Mouse (Mus musculus) spleen, adult 2 months (tissue): ENCODE measurements around the gene Raver1. TPM values are rescaled to one million over a fixed set of nuclear protein-coding genes. Genes with fewer than 3 reads are reported as not detected.

Source experiments
- DNase-seq, 2 experiments: peaks; one replicate each; pipeline versions ENCODE4 v3.0.0 to v3.0.0-alpha.2; 2012 to 2021; ENCODE audit warnings: low spot score in 2 of 2, low read depth in 1 of 2
- H3K27ac ChIP-seq: fragments of 200-500 bp; 2 replicates; pipeline ENCODE4 v1.5.1; 2012; ENCODE audit warnings: low read length, inconsistent platforms; ENCODE audit not compliant: insufficient read depth
- H3K27me3 ChIP-seq: fragments of 200-500 bp; 2 replicates; pipeline ENCODE4 v1.6.1; 2012; ENCODE audit warnings: mild to moderate bottlenecking, moderate library complexity, low read length, inconsistent platforms; ENCODE audit not compliant: control insufficient read depth, insufficient read depth
- H3K36me3 ChIP-seq: fragments of 200-500 bp; 2 replicates; pipeline ENCODE4 v1.6.1; 2012; ENCODE audit warnings: mild to moderate bottlenecking, low read length, inconsistent platforms; ENCODE audit not compliant: control insufficient read depth, insufficient read depth
- H3K4me1 ChIP-seq: fragments of 200-500 bp; 2 replicates; pipeline ENCODE4 v1.6.1; 2011; ENCODE audit warnings: inconsistent platforms; ENCODE audit not compliant: control insufficient read depth, insufficient read depth, insufficient read length
- H3K4me3 ChIP-seq: fragments of 200-500 bp; 2 replicates; pipeline ENCODE4 v1.5.1; 2011; ENCODE audit warnings: mild to moderate bottlenecking, inconsistent platforms; ENCODE audit not compliant: insufficient read depth, insufficient read length; ENCODE audit errors: extremely low read depth
- CTCF ChIP-seq: fragments of 200-500 bp; IDR thresholded peaks from 2 replicates; pipeline ENCODE4 v1.5.1; 2011; ENCODE audit warnings: mild to moderate bottlenecking, inconsistent platforms; ENCODE audit not compliant: insufficient read depth, insufficient read length, insufficient replicate concordance; ENCODE audit errors: extremely low read depth
- POLR2A ChIP-seq: fragments of 200-500 bp; IDR thresholded peaks from 2 replicates; pipeline ENCODE4 v1.6.1; 2011; ENCODE audit warnings: low read depth, low read length, inconsistent platforms
- whole genome bisulfite sequencing: fragments of 180-500 bp; shearing (Covaris S2); methylation state at CpG from one replicate; pipeline ENCODE4 v1.1.7; 2018; 5-methylcytosine and 5-hydroxymethylcytosine counted together
- polyA plus RNA-seq: library from polyadenylated mRNA; depleted of rRNA; stranded (reverse); fragments of >200 nt; gene quantifications from 2 replicates; pipeline ENCODE4 v1.2.3, GENCODE M21; 2012

The Raver1 gene
- polyA plus RNA-seq, 1 experiment = 77.9 TPM

GRCm38 (mm10) chr9:21134595-21135328 is 43.0 kb upstream of the Raver1 start:
- TF ChIP-seq POLR2A (no peak), CTCF (no peak)
- Histone ChIP-seq H3K27me3 (no peaks in the 10 kb centered on the region), H3K36me3 (peaks cover 5% of the 10 kb centered on the region), H3K4me1 (peaks cover 33% of the 10 kb centered on the region), H3K4me3 (no peak overlapping the region), H3K27ac (peak overlapping the region; percentile 36; the same call in 1 of the 2 replicates)
- no peak for DNase-seq
- WGBS = 63% methylated on average over 9 of the region's 9 CpGs

DNA sequence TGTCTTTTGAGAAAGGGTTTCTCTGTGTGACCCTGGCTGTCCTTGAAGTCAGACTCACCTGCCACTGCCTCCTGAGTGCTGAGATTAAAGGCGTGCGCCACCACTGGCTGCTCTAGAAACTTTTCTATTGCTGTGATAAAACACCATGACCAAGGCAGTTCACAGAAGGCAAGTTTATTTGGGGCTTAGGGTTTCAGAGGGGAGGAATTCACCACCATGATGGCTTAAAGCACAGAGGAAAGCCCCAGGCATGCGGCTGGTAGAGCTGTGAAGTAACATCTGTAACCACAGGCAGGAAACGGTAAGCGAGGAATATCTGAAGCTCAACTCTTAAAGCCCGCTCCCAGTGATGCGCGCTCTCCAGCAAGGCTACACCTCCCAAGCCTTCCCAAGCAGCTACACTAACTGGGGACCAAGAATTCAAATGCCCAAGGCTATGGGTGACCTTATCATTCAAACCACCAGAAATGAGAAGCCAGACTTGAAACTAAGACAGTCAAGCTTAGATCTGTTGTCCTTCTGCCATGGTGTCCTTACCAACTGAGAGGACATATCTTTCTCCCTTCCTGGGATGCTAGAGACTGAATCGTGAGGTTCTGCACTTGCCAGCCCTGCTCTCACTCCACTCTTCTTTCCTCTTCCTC is 41.4 kb upstream of the Raver1 start:
- WGBS = 14% methylated on average over 9 of the region's 9 CpGs

GRCm38 (mm10) chr9:21132102-21132775 is 40.4 kb upstream of the Raver1 start:
- Histone ChIP-seq H3K4me3 (no peak overlapping the region), H3K27me3 (no peaks in the 10 kb centered on the region), H3K36me3 (no peaks in the 10 kb centered on the region; the same call in 1 of the 2 replicates), H3K4me1 (peaks cover 33% of the 10 kb centered on the region), H3K27ac (no peak overlapping the region)
- TF ChIP-seq POLR2A = no peak
- TF ChIP-seq CTCF = no peak
- no peak for DNase-seq
- WGBS = 58% methylated on average over 12 of the region's 12 CpGs

More for the DNA sequence above, 41.4 kb upstream of the Raver1 start:
- DNase-seq = no peak
- Histone ChIP-seq H3K4me1 (peaks cover 33% of the 10 kb centered on the region), H3K36me3 (no peaks in the 10 kb centered on the region), H3K27me3 (no peaks in the 10 kb centered on the region), H3K27ac (peak overlapping the region; percentile 21; the same call in 1 of the 2 replicates), H3K4me3 (no peak overlapping the region)
- TF ChIP-seq POLR2A (no peak), CTCF (no peak)

DNA sequence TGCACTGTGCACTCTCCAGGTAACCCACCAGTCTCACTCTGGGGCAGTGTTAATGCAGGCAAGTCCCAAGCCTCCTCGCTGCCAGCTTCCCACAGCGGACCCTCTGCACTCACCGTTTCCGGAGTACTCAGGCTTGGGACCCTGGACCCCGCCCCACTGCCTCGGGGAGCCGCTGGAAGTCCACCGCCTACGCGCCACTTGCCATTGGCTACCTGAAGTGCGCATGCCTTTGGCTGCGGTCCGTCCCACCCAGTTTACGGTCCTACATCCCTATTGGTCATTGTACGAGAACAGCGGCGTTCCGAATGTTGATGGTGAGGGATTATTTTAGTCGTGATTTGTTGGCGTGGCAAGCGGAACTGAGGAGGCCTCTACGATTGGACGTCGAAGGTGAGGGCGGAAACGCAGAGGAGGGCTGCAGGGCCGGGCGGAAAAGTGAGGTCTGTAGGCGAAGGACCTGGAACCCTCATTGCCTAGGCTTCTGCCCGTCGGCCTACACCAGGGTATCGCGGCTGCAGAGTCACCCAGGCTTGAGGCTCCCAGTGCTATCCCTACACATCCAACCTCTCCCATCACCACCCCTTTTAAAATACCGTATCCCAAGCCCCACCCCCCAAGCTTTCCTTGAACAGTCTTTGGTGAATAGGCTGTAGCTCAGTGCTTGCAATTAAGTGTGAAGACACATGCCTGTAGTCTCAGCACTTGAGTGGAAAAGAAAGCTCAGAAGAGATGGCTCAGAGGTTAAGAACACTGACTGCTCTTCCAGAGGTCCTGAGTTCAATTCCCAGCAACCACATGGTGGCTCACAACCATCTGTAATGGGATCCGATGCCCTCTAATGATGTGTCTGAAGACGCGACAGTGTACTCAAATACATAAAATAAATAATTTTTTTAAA is 39.5 kb upstream of the Raver1 start, which contains the start of gene Tyk2:
TSS of gene Tyk2 (minus strand) at position 185 of the 898 bp plus-strand sequence.
- WGBS = 6% methylated on average over 37 of the region's 37 CpGs
- Histone ChIP-seq H3K36me3 (peaks cover 6% of the 10 kb centered on the region), H3K4me1 (peaks cover 26% of the 10 kb centered on the region), H3K4me3 (peak within 1 kb of the TSS; percentile 84), H3K27me3 (no peaks in the 10 kb centered on the region), H3K27ac (peak within 1 kb of the TSS; percentile 68)
- no peak for TF ChIP-seq CTCF
- peak; percentile 84 for TF ChIP-seq POLR2A
- peak; percentile 90 to 92 for DNase-seq

- DNase-seq = no peak
- 28% methylated on average over 2 of the region's 2 CpGs for WGBS
- no peaks in the 10 kb centered on the region for H3K27me3 ChIP-seq
- no peak for TF ChIP-seq POLR2A
- no peak for TF ChIP-seq CTCF
- no peaks in the 10 kb centered on the region for H3K4me1 ChIP-seq
- H3K4me3 ChIP-seq = no peak overlapping the region
- peak overlapping the region; percentile 5; the same call in 1 of the 2 replicates for H3K27ac ChIP-seq
- H3K36me3 ChIP-seq = peaks cover 26% of the 10 kb centered on the region
These were observed 34.4 kb upstream of the Raver1 start for GRCm38 (mm10) chr9:21126259-21126627.
